Mouse (Mus musculus) spleen, embryonic (tissue): ENCODE data around the gene Kcne3.

Experiments
- CTCF ChIA-PET: fragments of 350-600 bp; sonication (Branson Sonifier 250); formaldehyde crosslinking; loops from one replicate; lab custom pipeline; 2022; lab: Charles Lee

The Kcne3 gene

DNA sequence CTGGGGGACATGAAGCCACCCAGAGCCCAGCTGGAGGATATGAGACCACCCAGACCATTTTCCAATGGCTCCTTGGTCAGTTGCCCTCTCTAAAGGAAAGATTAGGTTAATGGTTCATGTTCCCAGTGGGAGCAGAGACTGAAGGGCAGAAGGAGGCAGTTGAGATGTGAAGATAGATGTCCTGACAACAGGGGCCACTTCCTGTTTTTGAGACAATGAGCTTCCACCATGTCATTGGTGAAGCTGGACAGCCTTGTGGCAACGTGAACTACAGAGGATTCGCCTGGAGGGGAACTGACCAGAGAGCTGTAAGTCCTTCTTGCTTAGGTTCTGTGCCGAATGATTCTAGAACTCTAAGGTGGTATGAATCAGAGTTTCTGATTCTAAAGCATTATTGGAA, at the start of gene Kcne3:
TSS of gene Kcne3 (plus strand) at position 234 of the 400 bp plus-strand sequence.
- CTCF ChIA-PET = no interaction called here

DNA sequence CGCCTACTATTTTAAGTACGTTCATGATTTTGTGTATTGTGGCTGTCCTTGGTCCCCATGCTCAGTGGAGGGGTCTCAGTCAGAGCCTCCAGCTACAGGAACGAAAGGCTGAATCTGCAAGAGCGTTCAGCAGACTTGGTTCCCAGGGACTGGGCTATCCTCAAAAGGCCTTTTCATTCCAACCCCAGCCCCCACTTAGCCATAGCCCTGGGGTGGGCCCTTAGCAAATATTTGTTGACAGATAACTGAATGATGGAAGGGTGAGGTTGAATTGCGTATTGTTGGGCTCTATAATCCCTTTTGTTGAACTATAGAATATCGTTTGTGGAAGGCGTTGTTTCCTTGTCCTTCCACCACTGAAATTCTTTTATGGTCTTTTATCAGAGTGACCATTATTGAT, 49.8 kb upstream of the Kcne3 start:
- CTCF ChIA-PET = no interaction called here

DNA sequence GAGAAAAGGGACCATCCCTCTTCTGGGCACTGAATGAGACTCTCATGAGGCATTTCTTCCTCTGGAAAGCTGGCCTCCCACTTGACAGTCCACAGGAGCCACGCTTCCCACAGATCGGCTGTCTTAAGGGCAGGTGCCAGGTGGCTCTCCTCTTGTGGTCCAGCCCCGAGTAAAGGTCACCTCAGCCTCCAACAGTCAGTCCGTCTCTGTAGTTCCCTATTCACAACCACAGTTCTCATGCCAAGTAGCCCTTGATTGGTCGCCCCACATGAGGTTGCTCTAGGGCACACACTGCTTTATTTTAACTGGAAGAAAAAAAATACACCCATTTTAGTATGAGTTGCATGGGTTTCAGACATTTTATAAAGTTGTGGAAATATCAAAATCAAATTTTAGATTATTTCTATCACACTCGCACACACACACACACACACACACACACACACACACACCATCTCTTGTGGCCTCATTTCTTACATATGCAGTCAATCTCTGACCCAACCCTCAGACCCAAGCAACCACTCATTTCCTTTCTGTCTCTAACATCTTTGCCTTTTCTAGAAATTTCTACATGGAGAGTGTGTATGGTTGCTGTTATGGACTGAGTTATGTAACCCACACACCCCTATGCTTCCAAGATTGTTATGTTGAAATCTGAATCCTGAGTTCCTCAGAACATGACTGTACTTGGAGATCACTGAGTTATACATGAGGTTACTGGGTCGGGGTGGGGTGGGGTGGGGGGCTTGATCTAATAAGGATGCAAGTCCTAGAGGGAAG, 47.9 kb upstream of the Kcne3 start:
- CTCF ChIA-PET = no interaction called here

DNA sequence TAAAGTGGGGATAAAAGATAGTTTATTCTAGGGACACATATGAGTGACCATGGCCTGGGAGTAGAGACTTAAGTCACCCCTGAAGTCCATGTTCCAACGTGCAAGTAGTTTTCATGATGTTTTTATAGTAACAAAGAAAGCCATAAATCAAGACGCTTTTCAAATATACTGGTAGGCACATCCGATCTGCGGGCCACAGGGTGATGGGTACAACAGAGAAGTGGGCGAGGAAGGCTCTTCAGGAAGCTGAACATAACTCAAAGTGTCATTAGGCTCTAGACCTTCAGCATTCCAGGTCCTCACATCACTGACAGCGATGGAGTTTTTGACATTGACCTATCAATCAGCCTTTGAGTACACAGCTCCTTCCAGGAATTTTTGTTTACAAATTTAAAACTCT, 45.7 kb upstream of the Kcne3 start:
- CTCF ChIA-PET = interaction anchor here (0.7 kb wide), 1 partner anchor 98 kb away, joined by 3 read pairs; no protein-coding TSS in a partner anchor

DNA sequence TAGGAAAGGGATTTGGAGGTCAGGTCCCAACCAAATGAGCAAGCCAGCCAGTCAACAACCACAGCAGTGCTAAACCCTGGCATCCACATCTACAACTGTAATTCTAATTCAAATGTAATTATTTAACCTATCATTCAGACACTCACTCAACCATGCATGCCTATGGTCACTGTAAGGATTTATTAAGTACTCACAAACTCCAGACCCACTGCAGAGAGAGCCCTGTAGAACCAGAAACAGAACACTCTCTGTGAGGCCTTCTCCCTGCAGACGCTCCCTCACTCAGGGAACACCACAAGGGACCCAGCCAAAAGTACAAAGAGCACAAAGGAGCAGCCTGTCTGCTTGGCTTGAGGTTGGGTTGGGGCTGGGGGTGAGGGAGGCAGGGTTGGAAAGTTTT, 43.9 kb upstream of the Kcne3 start:
- CTCF ChIA-PET = no interaction called here

DNA sequence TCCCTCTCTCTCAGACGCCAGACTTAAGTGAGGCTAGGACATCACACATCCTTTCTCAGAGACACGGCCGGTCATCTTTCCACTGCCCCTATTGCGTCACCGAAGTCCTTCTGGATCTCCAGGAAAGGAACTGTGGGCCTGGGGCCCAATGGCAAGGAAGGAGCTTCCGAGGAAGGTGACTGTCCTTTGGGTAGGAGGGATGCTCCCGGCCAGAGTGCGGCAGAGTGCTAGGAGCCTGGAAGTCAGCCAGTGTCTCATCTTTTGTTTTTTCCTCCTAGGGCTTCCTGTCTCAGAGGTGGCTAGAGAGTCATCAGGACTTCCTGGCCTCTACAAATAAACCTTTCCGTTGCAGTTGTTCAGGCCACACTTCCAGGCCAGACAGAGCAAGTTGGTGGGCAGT, 39.3 kb upstream of the Kcne3 start:
- CTCF ChIA-PET = no interaction called here

DNA sequence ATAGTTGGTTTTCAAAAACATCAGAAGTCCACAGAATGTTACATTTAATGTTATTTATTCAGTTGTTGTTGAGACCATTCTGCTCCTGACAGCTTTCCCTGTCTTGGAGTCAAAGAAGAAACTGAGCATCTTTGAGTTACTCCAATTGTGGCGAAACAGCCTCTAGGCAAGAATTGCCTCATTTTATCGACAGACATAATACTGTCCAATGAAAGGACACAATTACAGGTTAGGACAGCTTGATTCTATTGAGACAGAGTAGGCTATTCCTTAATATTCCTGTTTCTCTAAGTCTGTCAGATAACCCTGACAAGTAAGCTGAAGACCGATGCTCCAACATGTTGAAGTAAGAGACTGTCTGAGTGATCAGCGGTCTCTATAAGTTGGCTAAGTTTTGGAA, 38.2 kb upstream of the Kcne3 start:
- CTCF ChIA-PET = no interaction called here

DNA sequence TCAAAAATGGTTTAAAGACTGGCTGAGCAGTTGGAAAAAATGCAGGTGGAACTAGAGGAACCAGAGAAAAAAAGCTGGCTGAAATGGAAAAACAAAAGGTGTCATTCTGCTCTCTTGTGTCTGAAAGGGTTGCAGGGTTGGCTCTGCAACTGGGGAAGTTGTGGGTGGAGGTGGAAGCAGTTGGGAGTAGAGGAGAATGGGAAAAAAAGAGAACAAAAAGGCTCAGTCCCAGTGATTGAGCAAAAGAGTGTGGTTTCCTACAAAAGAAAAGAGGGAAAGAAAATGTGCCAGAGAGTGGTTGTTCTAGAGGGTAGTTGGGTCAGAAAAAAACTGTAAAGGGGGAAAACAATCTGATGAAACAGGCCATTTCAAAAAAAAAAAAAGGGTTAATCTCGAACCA, 35.7 kb upstream of the Kcne3 start:
- CTCF ChIA-PET = no interaction called here

DNA sequence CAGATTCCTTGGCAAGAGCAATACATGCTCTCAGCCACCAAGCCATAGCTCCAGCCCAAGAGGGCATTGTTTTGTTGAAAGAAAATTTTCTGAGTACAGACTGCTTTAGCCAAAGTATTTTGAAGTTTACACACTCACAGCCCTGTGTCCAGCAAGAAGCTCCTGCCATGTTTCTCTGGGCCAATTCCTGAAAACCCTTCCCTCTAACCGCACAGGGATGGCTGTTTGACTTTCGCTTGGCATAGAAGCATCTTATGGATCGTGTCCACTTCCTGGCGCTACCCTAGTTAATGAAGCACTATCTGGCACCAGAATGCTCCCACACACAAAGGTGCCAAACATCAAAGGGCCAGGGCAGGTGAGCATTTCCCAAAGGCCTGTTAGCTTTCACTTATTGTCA, 27.7 kb upstream of the Kcne3 start:
- CTCF ChIA-PET = no interaction called here

DNA sequence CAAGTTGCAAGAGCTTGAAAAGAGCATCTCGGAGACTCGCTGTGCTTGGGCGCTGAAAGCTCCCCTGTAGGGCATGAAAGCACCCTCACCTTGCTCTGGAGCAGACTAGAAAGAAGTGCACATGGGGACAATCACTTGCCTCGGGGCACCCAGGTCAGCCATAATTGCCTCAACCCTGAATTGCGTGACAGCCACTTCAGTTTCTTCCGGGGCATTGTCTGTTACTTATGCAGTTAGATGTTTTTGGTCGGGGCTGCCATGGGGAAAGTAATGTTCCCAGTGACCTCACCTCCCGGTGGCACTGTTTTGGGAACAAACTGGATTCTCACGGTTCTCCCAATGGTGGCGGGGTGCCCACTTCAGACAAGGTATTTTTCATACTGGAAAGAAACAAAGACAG, 26.2 kb upstream of the Kcne3 start:
- CTCF ChIA-PET = no interaction called here

DNA sequence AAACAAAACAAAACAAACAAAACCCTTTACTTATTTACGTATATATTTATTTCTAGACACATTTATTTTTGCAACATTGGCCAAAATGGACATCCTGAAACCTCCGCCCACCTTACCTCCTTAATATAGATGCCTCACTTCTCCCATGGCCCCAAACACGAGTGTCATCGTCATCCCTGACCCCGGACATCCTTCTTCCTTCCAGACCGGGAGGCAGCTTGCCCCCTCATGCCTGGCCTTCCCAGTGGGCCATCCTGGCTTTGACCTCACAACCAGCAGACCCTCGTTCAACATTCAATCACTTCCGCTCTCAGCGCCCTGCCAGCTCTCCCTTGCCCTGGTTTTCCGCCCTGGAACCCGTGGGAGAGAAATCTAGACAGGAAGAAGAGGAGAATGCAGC, 25.7 kb upstream of the Kcne3 start:
- CTCF ChIA-PET = no interaction called here

DNA sequence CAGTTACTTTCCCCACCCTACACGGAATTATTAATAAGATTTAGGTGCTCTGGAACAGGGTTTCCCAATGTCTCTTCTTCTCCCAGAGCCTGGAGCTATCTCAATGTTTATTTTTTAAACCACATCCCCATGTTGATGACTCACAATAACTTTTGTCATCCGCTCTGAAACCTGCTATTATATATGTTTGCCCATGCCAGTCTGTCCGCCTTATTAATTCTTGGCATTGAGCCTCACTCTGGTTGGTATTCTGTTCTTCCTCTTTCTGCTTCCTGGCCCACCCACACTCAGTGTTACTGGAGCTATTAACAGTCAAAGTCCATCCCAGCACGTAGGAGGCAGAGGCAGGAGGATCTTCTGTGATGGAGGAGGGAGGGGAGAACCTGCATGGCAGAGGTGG, 18.6 kb upstream of the Kcne3 start:
- CTCF ChIA-PET = no interaction called here

DNA sequence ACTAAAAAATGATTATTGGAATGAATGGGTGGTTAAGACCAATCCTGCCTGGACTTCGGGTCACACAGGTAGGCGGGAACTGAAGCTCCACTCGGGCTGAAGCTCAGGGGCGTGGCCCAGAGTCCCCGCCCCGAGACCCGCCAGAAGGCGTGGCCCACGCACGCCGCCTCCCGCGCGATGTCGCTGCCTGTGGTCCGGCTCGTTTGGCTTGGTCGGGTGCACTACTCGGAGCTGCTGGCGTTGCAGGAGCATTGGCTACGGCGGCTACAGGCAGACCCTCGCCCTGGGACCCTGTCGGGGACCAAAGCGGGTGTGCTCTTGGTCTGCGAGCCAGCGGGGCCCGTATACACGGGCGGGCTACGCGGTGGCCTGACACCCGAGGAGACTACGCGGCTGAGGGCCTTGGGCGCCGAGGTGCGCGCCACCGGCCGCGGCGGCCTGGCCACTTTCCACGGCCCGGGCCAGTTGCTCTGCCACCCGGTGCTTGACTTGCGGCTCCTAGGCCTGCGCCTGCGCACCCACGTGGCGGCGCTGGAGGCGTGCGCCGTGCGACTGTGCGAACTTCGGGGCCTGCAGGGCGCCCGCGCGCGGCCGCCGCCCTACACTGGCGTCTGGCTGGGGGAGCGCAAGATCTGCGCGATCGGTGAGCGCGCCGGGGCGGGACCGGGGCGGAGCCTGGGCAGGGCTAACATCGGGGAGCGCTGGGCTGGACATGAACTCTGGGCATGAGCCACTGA, 17.0 kb upstream of the Kcne3 start, which contains the start of gene Lipt2:
TSS of gene Lipt2 (plus strand) at position 173 of the 737 bp plus-strand sequence.
- CTCF ChIA-PET = no interaction called here

DNA sequence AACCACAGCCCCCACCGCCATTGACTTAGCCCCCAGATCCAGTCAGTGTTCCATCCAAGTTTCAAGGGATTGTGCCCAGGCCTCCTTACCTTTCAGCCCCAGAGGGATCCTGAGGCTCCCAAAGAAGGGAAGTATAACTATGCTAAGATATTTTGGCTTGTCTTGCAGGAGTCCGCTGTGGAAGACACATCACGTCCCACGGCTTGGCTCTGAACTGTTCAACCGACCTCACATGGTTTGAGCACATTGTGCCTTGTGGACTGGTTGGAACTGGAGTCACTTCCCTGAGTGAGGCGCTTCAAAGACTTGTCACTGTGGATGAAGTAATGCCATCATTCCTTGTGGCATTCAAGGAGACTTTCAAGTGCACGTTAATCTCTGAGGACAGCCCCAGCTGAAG, 16.3 kb upstream of the Kcne3 start:
- CTCF ChIA-PET = no interaction called here

DNA sequence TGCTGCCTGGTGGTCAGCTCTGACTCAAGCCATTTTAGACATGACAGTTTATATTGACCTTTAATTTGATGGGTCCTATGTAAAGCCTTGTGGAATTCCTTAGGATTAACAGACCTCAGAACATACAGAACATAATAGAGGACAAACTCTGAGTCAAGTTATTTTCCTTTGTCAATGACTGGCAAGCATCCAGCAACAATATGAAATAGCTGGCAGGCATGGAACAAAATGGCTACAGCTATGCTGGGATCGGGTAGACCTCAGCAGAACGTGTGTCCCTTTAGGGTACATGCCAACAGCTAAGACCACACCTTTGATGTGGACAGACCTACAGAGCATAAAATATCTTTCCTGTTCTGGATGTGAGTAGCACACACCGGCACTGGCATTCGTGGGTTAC, 12.8 kb upstream of the Kcne3 start:
- CTCF ChIA-PET = interaction anchor here (0.6 kb wide), 1 partner anchor 547 kb away, joined by 4 read pairs; no protein-coding TSS in a partner anchor

DNA sequence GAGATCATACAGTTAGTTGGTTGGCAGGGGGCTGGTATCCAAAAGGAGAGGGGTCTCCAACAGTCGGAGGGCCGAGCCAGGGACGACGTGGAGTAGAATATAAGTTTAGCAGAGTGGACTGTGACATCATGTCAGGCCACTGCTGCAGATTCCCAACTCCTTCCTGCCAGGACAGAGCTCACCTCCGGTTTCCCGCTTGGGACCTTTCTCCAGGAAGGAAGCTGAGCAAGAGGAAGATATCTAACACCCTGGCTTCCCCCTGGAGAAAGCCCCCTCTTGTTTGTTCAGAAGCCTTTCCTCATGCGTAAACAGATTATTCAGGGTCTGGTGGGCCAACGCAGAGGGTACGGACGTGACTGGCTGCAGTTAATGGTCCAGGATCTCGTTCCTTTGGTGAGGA, 7.6 kb upstream of the Kcne3 start:
- CTCF ChIA-PET = no interaction called here

DNA sequence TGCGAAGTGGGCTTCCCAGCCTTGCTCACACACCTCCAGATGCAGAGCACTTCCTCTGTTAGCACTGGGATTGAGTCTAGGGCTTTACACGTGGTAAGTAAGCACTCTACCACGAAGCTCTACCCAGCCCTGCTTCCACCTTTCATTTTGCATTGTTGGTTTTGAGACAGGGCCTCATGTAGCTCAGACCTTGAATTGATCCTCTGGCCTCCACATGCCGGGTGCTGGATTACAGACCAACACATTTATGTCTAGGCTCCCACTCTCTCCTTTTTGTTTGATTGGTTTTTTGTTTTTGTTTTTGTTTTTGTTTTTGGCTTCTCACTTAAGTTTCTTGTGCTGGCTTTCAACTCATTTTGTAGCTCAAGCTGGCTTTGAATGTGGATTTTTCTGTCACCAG, 5.5 kb upstream of the Kcne3 start:
- CTCF ChIA-PET = no interaction called here

DNA sequence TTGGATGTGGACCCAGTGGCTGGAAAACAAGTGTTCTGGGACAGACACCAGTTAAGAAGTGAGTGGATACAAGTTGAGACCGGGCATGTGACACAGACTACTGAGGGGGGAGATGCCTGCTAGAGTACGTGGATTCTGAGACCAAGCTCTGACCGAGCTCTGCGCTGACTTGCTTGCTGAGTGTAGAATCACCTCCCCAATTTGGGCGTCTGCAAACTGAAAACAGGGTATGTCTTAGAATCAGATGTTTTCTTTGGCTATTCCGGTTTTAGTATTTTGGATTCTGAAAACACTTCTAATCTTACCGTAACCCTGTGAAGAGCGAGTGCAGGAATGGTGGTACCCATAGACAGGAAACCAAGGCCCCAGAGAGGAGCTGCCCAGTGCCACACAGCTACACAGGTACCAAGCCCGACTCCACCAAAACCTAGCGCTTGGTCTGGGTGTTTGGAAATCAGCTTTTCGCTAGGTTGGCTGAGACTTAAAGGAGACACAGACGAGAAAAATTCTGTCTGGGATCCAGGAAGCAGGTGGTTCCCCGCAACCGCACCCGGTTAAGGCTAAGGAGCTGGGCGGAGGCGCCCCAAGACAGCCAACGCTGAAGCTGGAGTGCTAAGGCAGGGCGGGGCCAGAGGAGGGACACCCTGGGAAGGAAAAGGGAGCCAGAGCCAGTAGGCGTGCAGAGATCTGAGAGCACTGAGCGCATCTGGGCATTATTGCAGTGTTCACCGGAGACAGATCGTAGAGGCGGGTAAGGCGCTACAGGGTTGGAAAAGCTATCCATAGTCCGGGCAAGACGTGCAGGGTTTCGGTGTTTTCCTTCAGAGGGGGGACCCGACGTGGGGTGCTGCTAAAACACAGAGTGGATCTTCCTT, 2.0 kb downstream of the Kcne3 start:
- CTCF ChIA-PET = no interaction called here

DNA sequence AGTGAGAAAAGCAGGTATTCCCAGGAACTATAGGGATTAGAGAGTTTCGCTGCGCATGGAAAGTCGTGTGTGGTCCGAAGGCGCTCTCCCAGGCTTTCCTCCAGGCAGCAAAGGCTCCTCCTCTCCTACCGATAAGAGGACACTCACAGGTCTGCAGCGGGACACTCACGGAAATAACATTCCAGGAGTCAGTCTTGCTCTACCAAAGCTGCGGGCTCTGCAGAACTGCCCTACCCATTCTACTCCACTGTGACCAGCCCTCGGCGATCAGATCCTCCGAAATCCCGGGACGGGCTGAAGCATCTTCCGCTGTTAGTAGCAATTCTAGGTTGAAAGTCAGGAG, 2.6 kb downstream of the Kcne3 start:
- CTCF ChIA-PET = no interaction called here

DNA sequence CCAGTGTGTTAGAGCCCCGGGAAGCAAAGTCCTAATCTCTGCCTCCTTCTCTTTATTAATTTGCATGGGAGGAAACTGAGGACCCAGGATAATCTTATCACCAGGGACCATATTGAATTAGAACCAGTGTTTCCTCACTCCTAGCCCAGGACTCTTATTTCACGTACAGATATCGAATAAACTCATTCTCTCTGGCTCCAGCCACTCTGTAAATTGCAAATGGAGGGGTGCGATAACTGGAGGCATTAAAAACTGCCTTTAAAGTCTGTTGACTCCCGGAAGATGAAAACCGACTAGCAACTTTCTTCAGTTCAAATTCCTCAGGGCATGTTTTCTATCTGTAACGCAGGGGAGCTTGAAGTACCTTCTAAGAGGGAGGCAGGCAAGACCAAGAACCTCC, 3.1 kb downstream of the Kcne3 start:
- CTCF ChIA-PET = no interaction called here

DNA sequence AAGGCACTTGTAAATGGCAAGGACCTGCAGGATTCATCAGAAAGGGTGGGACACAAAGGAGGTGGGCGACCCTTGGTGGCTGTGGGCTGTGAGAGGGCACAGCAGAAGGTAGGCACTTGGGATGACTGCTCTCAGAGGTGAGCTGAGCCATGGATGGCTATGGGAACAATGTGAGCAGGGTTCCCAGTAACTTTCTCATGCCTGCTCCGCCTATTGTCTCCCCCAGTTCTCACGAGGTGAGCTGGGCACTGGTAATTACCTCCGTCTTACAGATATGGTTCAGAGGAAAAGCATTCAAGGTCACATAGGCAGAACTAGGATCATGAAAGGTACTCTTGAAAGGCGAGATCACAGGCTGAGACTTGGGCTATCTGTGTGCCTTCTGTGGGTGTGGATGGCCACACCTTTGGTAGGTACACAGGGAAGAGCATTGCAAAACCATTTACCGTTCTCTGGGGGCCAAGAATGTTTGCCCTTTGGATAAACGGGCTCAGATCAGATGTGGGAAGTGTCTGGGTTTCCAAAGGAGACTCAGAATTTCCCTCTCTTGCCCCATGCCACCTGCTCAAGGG, 3.6 kb downstream of the Kcne3 start:
- CTCF ChIA-PET = no interaction called here

DNA sequence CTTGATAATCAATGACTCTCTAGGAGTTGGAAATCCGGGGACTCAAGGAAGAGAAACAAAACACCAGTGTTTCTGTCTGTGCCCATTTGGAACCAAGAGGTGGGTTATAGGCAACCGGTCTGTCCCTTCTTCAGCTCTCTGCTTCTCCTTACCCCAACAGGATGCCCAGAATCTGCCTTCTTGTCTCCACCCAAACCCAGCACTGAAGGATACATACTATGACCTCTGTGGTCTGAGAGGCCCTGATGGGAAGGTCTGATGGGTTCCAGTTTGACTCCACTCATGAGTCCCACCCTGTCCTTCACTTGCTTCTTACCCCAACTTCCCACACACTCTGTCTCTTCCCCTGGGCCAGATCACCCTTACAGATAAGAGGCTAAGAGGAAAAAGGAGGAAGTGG, 4.9 kb downstream of the Kcne3 start:
- CTCF ChIA-PET = no interaction called here
